Mouse (Mus musculus) limb, embryonic 14.5 days (tissue): ENCODE results near the gene Dstyk. TPM values are rescaled to one million over a fixed set of nuclear protein-coding genes. Genes with fewer than 3 reads are reported as not detected.
A peak's percentile ranks its signal among the peaks of the same experiment; 100 is the strongest.
"Not testable (repeated sequence)": the region's sequence is repeated elsewhere in the genome, so short reads cannot be mapped to it uniquely, and the experiment has no call there.

Experiments
- ATAC-seq: fragments of 200-750 bp; cut with Nextera tagmentation; 2 replicates; pipeline ENCODE4 v1.8.0; 2017; ENCODE audit warnings: low read depth, moderate number of reproducible peaks, moderate TSS enrichment; ENCODE audit not compliant: low FRiP score
- DNase-seq: peaks from one replicate; pipeline ENCODE4 v3.0.0-alpha.2; 2015; ENCODE audit warnings: low spot score
- H3K27ac ChIP-seq: fragments of 300-500 bp; sonication (generic); replicated peaks from 2 replicates; pipeline ENCODE4 v1.5.1; 2014; ENCODE audit warnings: low read depth, mild to moderate bottlenecking, low read length, moderate library complexity, mixed read lengths
- H3K27me3 ChIP-seq: fragments of 300-500 bp; sonication (generic); 2 replicates; pipeline ENCODE4 v1.6.1; 2014; ENCODE audit warnings: low read length, mixed read lengths; ENCODE audit not compliant: control insufficient read depth, insufficient read depth
- H3K36me3 ChIP-seq: fragments of 300-500 bp; sonication (generic); 2 replicates; pipeline ENCODE4 v1.6.1; 2014; ENCODE audit warnings: mild to moderate bottlenecking, low read length, moderate library complexity, mixed read lengths; ENCODE audit not compliant: control insufficient read depth, insufficient read depth
- H3K4me1 ChIP-seq: fragments of 300-500 bp; sonication (generic); 2 replicates; pipeline ENCODE4 v1.6.1; 2014; ENCODE audit warnings: antibody characterized with exemption, low read length, mixed read lengths; ENCODE audit not compliant: control insufficient read depth, insufficient read depth
- H3K4me2 ChIP-seq: fragments of 300-500 bp; sonication (generic); replicated peaks from 2 replicates; pipeline ENCODE4 v1.6.1; 2014; ENCODE audit warnings: low read depth, mild to moderate bottlenecking, low read length, moderate library complexity; ENCODE audit not compliant: severe bottlenecking
- H3K4me3 ChIP-seq: fragments of 300-500 bp; sonication (generic); replicated peaks from 2 replicates; pipeline ENCODE4 v1.5.1; 2014; ENCODE audit warnings: low read length
- H3K9ac ChIP-seq: fragments of 300-500 bp; sonication (generic); 2 replicates; pipeline ENCODE4 v1.6.1; 2014; ENCODE audit warnings: mild to moderate bottlenecking, low read depth, low read length, moderate library complexity; ENCODE audit not compliant: severe bottlenecking
- H3K9me3 ChIP-seq: fragments of 300-500 bp; sonication (generic); 2 replicates; pipeline ENCODE4 v1.6.1; 2016; ENCODE audit warnings: low read length; ENCODE audit not compliant: control insufficient read depth
- POLR2A ChIP-seq: fragments of 200-500 bp; IDR thresholded peaks from 2 replicates; pipeline ENCODE4 v1.8.0; 2012; ENCODE audit warnings: inconsistent platforms, mild to moderate bottlenecking, moderate library complexity, borderline replicate concordance; ENCODE audit not compliant: insufficient read depth, insufficient read length; ENCODE audit errors: extremely low read depth
- WGBS: fragments of 180-500 bp; shearing (Covaris S2); extraction: QIAGEN DNeasy Blood & Tissue Kit; methylation state at CpG from one replicate; pipeline ENCODE4 v1.1.7; 2014; 5-methylcytosine and 5-hydroxymethylcytosine counted together
- polyA plus RNA-seq, 2 experiments: library from polyadenylated mRNA; depleted of rRNA in 1 of 2; stranded (reverse) in 1 of 2; unstranded in 1 of 2; fragments of >200 nt; fragmentation: Nextera tagmentation in 1 of 2; extraction: Ambion mirVana in 1 of 2; gene quantifications; 2 replicates each; pipeline versions ENCODE4 v1.2.1 to v1.2.3; 2012 to 2014

The Dstyk gene
- polyA plus RNA-seq, 2 experiments = 17.1 to 18.3 TPM

GRCm38 (mm10) chr1:132464651-132465050 lies 47.3 kb downstream of the Dstyk start:
- no peak overlapping the region for H3K27ac ChIP-seq
- peaks cover 59% of the 10 kb centered on the region for H3K36me3 ChIP-seq
- no peaks in the 10 kb centered on the region for H3K4me1 ChIP-seq
- no peak overlapping the region for H3K9ac ChIP-seq
- DNase-seq (peak; percentile 23), ATAC-seq (no peak)
- no peak overlapping the region for H3K4me2 ChIP-seq
- H3K9me3 ChIP-seq = no peaks in the 10 kb centered on the region
- H3K27me3 ChIP-seq = no peaks in the 10 kb centered on the region
- WGBS = 50% methylated on average over 5 of the region's 5 CpGs
- H3K4me3 ChIP-seq = no peak overlapping the region
- no peak for TF ChIP-seq POLR2A

DNA sequence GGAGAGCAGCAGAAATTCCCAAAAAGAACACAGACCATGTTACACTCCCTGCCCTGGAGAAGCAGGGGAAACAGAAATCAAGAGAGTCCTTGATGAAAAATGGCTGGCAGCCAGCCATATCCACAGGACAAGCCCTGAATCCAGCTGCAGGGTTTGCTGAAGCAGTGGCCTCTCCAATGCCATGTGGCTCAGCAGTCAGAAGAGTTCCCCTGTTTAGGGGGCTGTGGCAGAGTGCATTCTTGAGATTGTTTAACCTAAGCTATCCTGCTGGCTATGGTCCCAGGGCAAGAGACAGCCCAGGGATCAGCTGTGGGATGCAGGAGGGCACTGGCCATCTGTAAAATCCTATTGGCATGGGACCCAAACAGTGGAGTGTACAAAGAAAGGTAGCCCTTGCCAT lies 51.6 kb downstream of the Dstyk start:
- H3K4me3 ChIP-seq = no peak overlapping the region
- DNase-seq (no peak), ATAC-seq (no peak)
- H3K36me3 ChIP-seq = peaks cover 26% of the 10 kb centered on the region
- H3K4me1 ChIP-seq = no peaks in the 10 kb centered on the region
- H3K9ac ChIP-seq = no peak overlapping the region
- no peaks in the 10 kb centered on the region for H3K9me3 ChIP-seq
- TF ChIP-seq POLR2A = no peak
- no peak overlapping the region for H3K27ac ChIP-seq
- no peaks in the 10 kb centered on the region for H3K27me3 ChIP-seq
- H3K4me2 ChIP-seq = no peak overlapping the region

- DNase-seq (no peak), ATAC-seq (no peak)
- no peaks in the 10 kb centered on the region for H3K9me3 ChIP-seq
- no peaks in the 10 kb centered on the region for H3K27me3 ChIP-seq
- no peak for TF ChIP-seq POLR2A
- no peak overlapping the region for H3K27ac ChIP-seq
- no peaks in the 10 kb centered on the region for H3K4me1 ChIP-seq
- H3K4me2 ChIP-seq = no peak overlapping the region
- H3K4me3 ChIP-seq = no peak overlapping the region
- no peak overlapping the region for H3K9ac ChIP-seq
- peaks cover 20% of the 10 kb centered on the region for H3K36me3 ChIP-seq
- 93% methylated on average over 7 of the region's 7 CpGs for WGBS
These were observed 52.2 kb downstream of the Dstyk start for GRCm38 (mm10) chr1:132469519-132469918.

DNA sequence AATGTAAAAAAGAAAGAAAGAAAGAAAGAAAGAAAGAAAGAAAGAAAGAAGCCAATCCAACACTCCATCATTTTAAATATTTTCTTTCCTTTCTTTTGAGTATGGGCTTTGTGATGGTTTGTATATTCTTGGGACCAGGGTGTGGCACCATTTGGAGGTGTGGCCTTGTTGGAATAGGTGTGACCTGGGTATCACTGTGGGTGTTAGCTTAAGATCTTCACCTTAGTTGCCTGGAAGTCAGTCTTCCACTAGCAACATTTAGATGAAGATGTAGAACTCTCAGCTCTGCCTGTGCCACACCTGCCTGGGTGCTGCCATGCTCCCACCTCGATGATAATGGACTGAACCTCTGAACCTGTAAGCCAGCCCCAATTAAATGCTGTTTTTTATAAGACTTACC lies 52.7 kb downstream of the Dstyk start:
- not testable (repeated sequence) for H3K27me3 ChIP-seq, H3K4me2 ChIP-seq, H3K9me3 ChIP-seq, ATAC-seq, H3K27ac ChIP-seq, DNase-seq, H3K4me3 ChIP-seq, H3K9ac ChIP-seq, H3K4me1 ChIP-seq
- whole genome bisulfite sequencing = 96% methylated on average over 1 of the region's 1 CpGs
- H3K36me3 ChIP-seq = peaks cover 15% of the 10 kb centered on the region; the same call in 1 of the 2 replicates

GRCm38 (mm10) chr1:132471032-132471431 lies 53.7 kb downstream of the Dstyk start:
- Histone ChIP-seq H3K27me3 (no peaks in the 10 kb centered on the region), H3K4me2 (no peak overlapping the region), H3K4me3 (no peak overlapping the region), H3K36me3 (peaks cover 11% of the 10 kb centered on the region; the same call in 1 of the 2 replicates), H3K4me1 (no peaks in the 10 kb centered on the region), H3K9me3 (no peaks in the 10 kb centered on the region), H3K27ac (no peak overlapping the region), H3K9ac (no peak overlapping the region)
- WGBS = 88% methylated on average over 2 of the region's 2 CpGs
- DNase-seq = no peak
- no peak for TF ChIP-seq POLR2A
- no peak for ATAC-seq

- H3K9me3 ChIP-seq = no peaks in the 10 kb centered on the region
- no peak for ATAC-seq
- 83% methylated on average over 5 of the region's 5 CpGs for WGBS
These were observed 54.1 kb downstream of the Dstyk start for GRCm38 (mm10) chr1:132471499-132471898.

More at GRCm38 (mm10) chr1:132471499-132471898, 54.1 kb downstream of the Dstyk start:
- Histone ChIP-seq H3K27ac (no peak overlapping the region), H3K27me3 (no peaks in the 10 kb centered on the region), H3K4me3 (no peak overlapping the region), H3K4me2 (no peak overlapping the region), H3K9ac (no peak overlapping the region), H3K4me1 (no peaks in the 10 kb centered on the region), H3K36me3 (peaks cover 11% of the 10 kb centered on the region; the same call in 1 of the 2 replicates)
- DNase-seq = no peak
- TF ChIP-seq POLR2A = no peak
